Mouse (Mus musculus): Measurements from ENCODE around the gene Tbcd. TPM values are rescaled to one million over a fixed set of nuclear protein-coding genes. Genes with fewer than 3 reads are reported as not detected.

The Tbcd gene
- polyA plus RNA-seq, 1 experiment, result 90.0 TPM

DNA sequence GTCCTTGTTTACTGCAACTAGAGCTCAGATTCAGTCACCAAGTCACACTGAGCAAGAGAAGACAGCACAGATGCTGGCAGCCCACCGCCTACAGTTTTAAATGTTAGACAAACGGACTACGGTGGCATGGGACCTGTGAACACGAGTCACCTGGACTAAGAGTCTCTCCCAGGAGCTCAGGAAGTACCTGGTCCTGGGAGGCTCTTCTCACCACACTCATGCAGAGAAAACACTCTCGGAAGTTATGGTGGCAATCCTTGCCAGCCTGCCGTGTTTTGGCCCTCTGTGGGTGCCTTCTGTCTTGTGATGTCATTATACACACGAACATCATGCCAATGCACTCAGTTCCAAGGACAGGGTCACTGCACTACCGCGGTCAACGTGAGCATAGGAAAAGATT, 184.9 kb downstream of the Tbcd start:
- Histone ChIP-seq H3K27me3 (ENCODE audit: control insufficient read depth, insufficient read depth, low read length) (no peaks in the 10 kb centered on the region), H3K4me1 (replicated peaks; ENCODE audit: control insufficient read depth, insufficient read depth, low read length) (no peaks in the 10 kb centered on the region), H3K27ac (ENCODE audit: control insufficient read depth, insufficient read depth, low read length) (no peak overlapping the region), H3K4me3 (ENCODE audit: control insufficient read depth, insufficient read depth, low read length) (no peak overlapping the region), H3K36me3 (ENCODE audit: control insufficient read depth, insufficient read depth, low read length) (0 out of 2 replicates have a peak, but pooled peaks cover 4% of the 10 kb centered on the region)
- no peak for DNase-seq
- 96% methylated on average over 10 of the region's 10 CpGs for WGBS
- TF ChIP-seq POLR2A (IDR thresholded peaks at IDR 0.05; ENCODE audit: control insufficient read depth, extremely low read depth, insufficient read depth, low read length, poor library complexity) (no peak), CTCF (IDR thresholded peaks at IDR 0.05; ENCODE audit: borderline replicate concordance, control insufficient read depth, extremely low read depth, insufficient read depth, low read length, poor library complexity) (no peak)

DNA sequence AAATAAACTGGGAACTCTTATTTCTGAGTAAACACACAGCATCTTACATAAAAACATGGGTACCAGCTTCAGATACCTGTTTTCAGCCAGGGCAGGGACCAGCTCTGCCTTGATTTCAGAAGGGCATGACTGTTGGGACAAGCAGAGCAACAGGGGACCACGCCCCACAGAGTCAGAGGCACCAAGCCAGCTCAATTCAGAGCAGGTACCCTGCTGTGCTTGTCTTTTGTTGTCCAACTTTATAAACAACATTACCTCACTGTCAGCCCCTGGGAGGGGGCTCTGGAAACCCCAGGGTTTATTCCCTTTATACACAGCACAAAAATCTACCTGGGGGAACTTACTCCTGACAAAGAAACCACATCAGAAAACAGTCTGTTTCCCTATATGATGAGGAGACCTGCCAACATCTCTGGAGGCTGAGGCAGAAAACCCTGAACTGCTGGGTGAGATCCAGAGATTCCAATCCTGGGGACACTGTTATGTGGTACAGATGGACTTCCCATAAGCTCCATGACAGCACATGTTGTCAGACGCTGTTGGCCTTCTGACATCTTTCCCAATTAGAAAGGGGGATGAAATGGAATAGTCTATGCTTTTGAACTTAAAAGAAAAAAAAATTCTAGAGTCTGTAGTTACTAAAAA, 189.9 kb downstream of the Tbcd start:
- DNase-seq, result no peak
- Histone ChIP-seq H3K36me3 (ENCODE audit: control insufficient read depth, insufficient read depth, low read length) (0 out of 2 replicates have a peak, but pooled peaks cover 4% of the 10 kb centered on the region), H3K27me3 (ENCODE audit: control insufficient read depth, insufficient read depth, low read length) (no peaks in the 10 kb centered on the region), H3K4me3 (ENCODE audit: control insufficient read depth, insufficient read depth, low read length) (no peak overlapping the region), H3K4me1 (replicated peaks; ENCODE audit: control insufficient read depth, insufficient read depth, low read length) (no peaks in the 10 kb centered on the region), H3K27ac (ENCODE audit: control insufficient read depth, insufficient read depth, low read length) (no peak overlapping the region)
- TF ChIP-seq POLR2A (IDR thresholded peaks at IDR 0.05; ENCODE audit: control insufficient read depth, extremely low read depth, insufficient read depth, low read length, poor library complexity) (no peak), CTCF (IDR thresholded peaks at IDR 0.05; ENCODE audit: borderline replicate concordance, control insufficient read depth, extremely low read depth, insufficient read depth, low read length, poor library complexity) (no peak)
- 91% methylated on average over 2 of the region's 2 CpGs for WGBS

DNA sequence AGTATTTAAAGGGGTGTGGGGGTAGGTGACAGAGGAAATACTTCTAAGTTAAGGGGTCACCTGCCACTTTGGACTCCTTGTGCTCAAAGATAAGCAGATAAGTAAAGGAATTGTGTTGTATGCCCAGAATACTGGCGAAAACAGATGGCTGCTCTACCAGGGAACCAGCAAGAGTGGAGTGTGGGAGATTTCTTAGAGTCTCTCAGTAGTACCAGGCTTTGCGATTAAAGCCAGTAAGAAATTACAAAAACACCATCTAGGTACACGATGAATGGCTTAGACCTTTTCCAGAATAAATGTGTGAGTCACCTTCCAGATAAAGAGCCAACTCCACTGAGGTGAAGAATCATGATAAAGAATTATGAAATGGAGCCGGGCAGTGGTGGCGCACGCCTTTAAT, 193.6 kb downstream of the Tbcd start:
- 98% methylated on average over 6 of the region's 6 CpGs for WGBS
- Histone ChIP-seq H3K4me3 (ENCODE audit: control insufficient read depth, insufficient read depth, low read length) (no peak overlapping the region), H3K27me3 (ENCODE audit: control insufficient read depth, insufficient read depth, low read length) (no peaks in the 10 kb centered on the region), H3K27ac (ENCODE audit: control insufficient read depth, insufficient read depth, low read length) (no peak overlapping the region), H3K4me1 (replicated peaks; ENCODE audit: control insufficient read depth, insufficient read depth, low read length) (no peaks in the 10 kb centered on the region), H3K36me3 (ENCODE audit: control insufficient read depth, insufficient read depth, low read length) (no peaks in the 10 kb centered on the region)
- DNase-seq, result no peak
- TF ChIP-seq POLR2A (IDR thresholded peaks at IDR 0.05; ENCODE audit: control insufficient read depth, extremely low read depth, insufficient read depth, low read length, poor library complexity) (no peak), CTCF (IDR thresholded peaks at IDR 0.05; ENCODE audit: borderline replicate concordance, control insufficient read depth, extremely low read depth, insufficient read depth, low read length, poor library complexity) (no peak)

DNA sequence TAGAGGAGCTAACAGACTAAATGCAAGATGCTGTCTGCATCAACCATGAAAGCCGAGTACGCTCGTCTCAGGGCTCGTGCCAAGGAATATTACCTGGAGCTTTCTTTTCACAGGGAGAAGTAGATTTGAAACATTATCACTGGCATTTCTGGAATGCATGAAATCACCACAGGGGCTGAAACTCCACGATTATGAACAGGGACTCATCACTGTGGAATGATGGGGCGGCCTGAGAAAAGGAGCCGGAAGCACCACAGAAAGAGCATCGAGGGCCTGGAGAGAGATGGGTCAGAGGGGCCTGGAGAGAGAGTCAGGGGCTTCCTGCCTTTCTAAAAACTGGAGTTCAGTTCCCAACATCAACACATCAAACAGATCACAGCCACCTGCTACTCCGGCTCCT, 195.6 kb downstream of the Tbcd start:
- no peak overlapping the region for H3K4me3 ChIP-seq (ENCODE audit: control insufficient read depth, insufficient read depth, low read length)
- H3K27me3 ChIP-seq (ENCODE audit: control insufficient read depth, insufficient read depth, low read length), result no peaks in the 10 kb centered on the region
- 94% methylated on average over 9 of the region's 9 CpGs for WGBS
- no peak for DNase-seq
- H3K27ac ChIP-seq (ENCODE audit: control insufficient read depth, insufficient read depth, low read length), result no peak overlapping the region
- H3K4me1 ChIP-seq (replicated peaks; ENCODE audit: control insufficient read depth, insufficient read depth, low read length), result no peaks in the 10 kb centered on the region
- no peaks in the 10 kb centered on the region for H3K36me3 ChIP-seq (ENCODE audit: control insufficient read depth, insufficient read depth, low read length)
- TF ChIP-seq CTCF (IDR thresholded peaks at IDR 0.05; ENCODE audit: borderline replicate concordance, control insufficient read depth, extremely low read depth, insufficient read depth, low read length, poor library complexity) (no peak), POLR2A (IDR thresholded peaks at IDR 0.05; ENCODE audit: control insufficient read depth, extremely low read depth, insufficient read depth, low read length, poor library complexity) (no peak)

DNA sequence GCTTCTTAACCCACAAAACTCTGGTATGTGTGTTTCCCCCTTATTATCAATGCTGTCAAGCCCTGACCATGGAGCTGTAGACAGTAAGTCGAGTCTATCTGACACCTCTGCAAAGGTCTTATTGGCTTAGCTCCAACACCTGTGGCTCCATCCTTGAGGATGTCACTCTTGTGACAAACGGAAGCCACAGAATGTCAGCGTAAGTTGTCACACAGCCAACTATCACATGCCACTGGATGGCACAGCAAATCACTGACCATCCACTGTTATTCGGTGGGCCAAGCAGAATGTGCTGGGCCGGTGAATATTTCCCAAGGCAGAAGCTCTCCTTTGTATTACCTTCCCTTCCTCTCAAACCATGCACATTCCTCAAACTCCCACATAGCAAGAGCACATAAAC, 196.4 kb downstream of the Tbcd start:
- Histone ChIP-seq H3K36me3 (ENCODE audit: control insufficient read depth, insufficient read depth, low read length) (no peaks in the 10 kb centered on the region), H3K4me3 (ENCODE audit: control insufficient read depth, insufficient read depth, low read length) (no peak overlapping the region), H3K27ac (ENCODE audit: control insufficient read depth, insufficient read depth, low read length) (no peak overlapping the region), H3K4me1 (replicated peaks; ENCODE audit: control insufficient read depth, insufficient read depth, low read length) (no peaks in the 10 kb centered on the region), H3K27me3 (ENCODE audit: control insufficient read depth, insufficient read depth, low read length) (no peaks in the 10 kb centered on the region)
- WGBS, result 94% methylated on average over 5 of the region's 5 CpGs
- DNase-seq, result no peak
- no peak for TF ChIP-seq CTCF (IDR thresholded peaks at IDR 0.05; ENCODE audit: borderline replicate concordance, control insufficient read depth, extremely low read depth, insufficient read depth, low read length, poor library complexity)
- TF ChIP-seq POLR2A (IDR thresholded peaks at IDR 0.05; ENCODE audit: control insufficient read depth, extremely low read depth, insufficient read depth, low read length, poor library complexity), result no peak

DNA sequence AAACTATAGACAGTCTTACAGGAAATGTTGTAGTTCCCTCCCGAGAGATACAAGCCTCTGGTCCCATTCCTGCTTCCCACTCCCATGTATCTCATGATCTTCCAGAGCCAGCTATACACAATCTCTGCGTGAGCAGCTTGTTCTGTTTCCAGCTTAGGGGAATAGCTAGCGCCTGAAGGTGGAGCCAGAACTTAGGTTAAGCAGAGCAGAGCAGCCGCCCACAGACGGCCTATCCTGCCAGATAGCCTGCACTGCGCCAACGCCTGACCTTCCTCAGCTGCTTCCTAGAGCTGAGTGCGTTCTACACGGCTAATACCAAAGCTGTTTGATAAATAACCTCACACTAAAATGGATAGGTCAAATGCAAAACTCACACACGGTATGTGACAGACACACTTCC, 198.2 kb downstream of the Tbcd start:
- H3K27me3 ChIP-seq (ENCODE audit: control insufficient read depth, insufficient read depth, low read length), result no peaks in the 10 kb centered on the region
- H3K4me3 ChIP-seq (ENCODE audit: control insufficient read depth, insufficient read depth, low read length), result no peak overlapping the region
- H3K27ac ChIP-seq (ENCODE audit: control insufficient read depth, insufficient read depth, low read length), result no peak overlapping the region
- H3K4me1 ChIP-seq (replicated peaks; ENCODE audit: control insufficient read depth, insufficient read depth, low read length), result no peaks in the 10 kb centered on the region
- TF ChIP-seq CTCF (IDR thresholded peaks at IDR 0.05; ENCODE audit: borderline replicate concordance, control insufficient read depth, extremely low read depth, insufficient read depth, low read length, poor library complexity) (no peak), POLR2A (IDR thresholded peaks at IDR 0.05; ENCODE audit: control insufficient read depth, extremely low read depth, insufficient read depth, low read length, poor library complexity) (no peak)
- no peak for DNase-seq
- H3K36me3 ChIP-seq (ENCODE audit: control insufficient read depth, insufficient read depth, low read length), result no peaks in the 10 kb centered on the region
- 89% methylated on average over 10 of the region's 10 CpGs for WGBS

DNA sequence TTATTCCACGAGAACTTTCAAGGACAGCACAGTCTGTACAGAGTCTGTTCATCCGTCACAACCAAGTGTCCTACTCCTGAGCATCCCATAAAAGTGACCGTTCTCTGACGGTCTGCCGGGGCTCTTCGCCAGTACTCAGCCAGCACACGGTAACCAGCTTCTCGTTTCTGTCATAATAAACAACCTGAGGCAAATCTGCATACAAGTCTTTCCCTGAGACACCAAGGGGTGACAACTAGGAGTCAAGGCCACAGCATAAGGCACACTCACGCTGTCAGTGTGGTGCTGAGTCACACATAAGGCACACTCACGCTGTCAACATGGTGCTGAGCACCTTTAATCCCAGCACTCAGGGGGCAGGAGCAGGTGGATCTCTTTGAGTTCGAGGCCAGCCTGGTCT, 198.9 kb downstream of the Tbcd start:
- TF ChIP-seq POLR2A (IDR thresholded peaks at IDR 0.05; ENCODE audit: control insufficient read depth, extremely low read depth, insufficient read depth, low read length, poor library complexity) (no peak), CTCF (IDR thresholded peaks at IDR 0.05; ENCODE audit: borderline replicate concordance, control insufficient read depth, extremely low read depth, insufficient read depth, low read length, poor library complexity) (no peak)
- WGBS, result 96% methylated on average over 11 of the region's 11 CpGs
- peaks cover 6% of the 10 kb centered on the region for H3K4me1 ChIP-seq (replicated peaks; ENCODE audit: control insufficient read depth, insufficient read depth, low read length)
- no peaks in the 10 kb centered on the region for H3K27me3 ChIP-seq (ENCODE audit: control insufficient read depth, insufficient read depth, low read length)
- H3K36me3 ChIP-seq (ENCODE audit: control insufficient read depth, insufficient read depth, low read length), result no peaks in the 10 kb centered on the region
- no peak overlapping the region for H3K27ac ChIP-seq (ENCODE audit: control insufficient read depth, insufficient read depth, low read length)
- DNase-seq, result no peak
- no peak overlapping the region for H3K4me3 ChIP-seq (ENCODE audit: control insufficient read depth, insufficient read depth, low read length)

Data from thymus, adult 2 months (tissue).